Mouse (Mus musculus): ENCODE measurements around the gene Msi2. TPM values are rescaled to one million over a fixed set of nuclear protein-coding genes. Genes with fewer than 3 reads are reported as not detected.
A peak's percentile ranks its signal among the peaks of the same experiment; 100 is the strongest.

The Msi2 gene
- total RNA-seq, 4 experiments from 2014 or later = 129 to 155 (median 139) TPM

- DNase-seq (ENCODE audit: low spot score in 2 of 2) = no peak
These were observed 269.1 kb downstream of the Msi2 start for GRCm38 (mm10) chr11:88449180-88449579.

- DNase-seq (ENCODE audit: low spot score in 2 of 2) = no peak
These were observed 269.7 kb downstream of the Msi2 start for GRCm38 (mm10) chr11:88448571-88448970.

GRCm38 (mm10) chr11:88447350-88447749, 271.0 kb downstream of the Msi2 start:
- DNase-seq (ENCODE audit: low spot score in 2 of 2) = no peak

GRCm38 (mm10) chr11:88443905-88444304, 274.4 kb downstream of the Msi2 start:
- DNase-seq (ENCODE audit: low spot score in 2 of 2) = no peak

- no peak for DNase-seq (ENCODE audit: low spot score in 2 of 2)
These were observed 275.0 kb downstream of the Msi2 start for GRCm38 (mm10) chr11:88443291-88443690.

- no peak for DNase-seq (ENCODE audit: low spot score in 2 of 2)
These were observed 276.2 kb downstream of the Msi2 start for GRCm38 (mm10) chr11:88441871-88442740.

GRCm38 (mm10) chr11:88438659-88439058, 279.7 kb downstream of the Msi2 start:
- no peak for DNase-seq (ENCODE audit: low spot score in 2 of 2)

- no peak for DNase-seq (ENCODE audit: low spot score in 2 of 2)
These were observed 281.7 kb downstream of the Msi2 start for GRCm38 (mm10) chr11:88436596-88436995.

GRCm38 (mm10) chr11:88435543-88435942, 282.8 kb downstream of the Msi2 start:
- DNase-seq (ENCODE audit: low spot score in 2 of 2) = no peak

GRCm38 (mm10) chr11:88431363-88432269, 286.7 kb downstream of the Msi2 start:
- DNase-seq (ENCODE audit: low spot score in 2 of 2) = no peak

- DNase-seq (ENCODE audit: low spot score in 2 of 2) = no peak
These were observed 288.0 kb downstream of the Msi2 start for GRCm38 (mm10) chr11:88430292-88430691.

- DNase-seq (ENCODE audit: low spot score in 2 of 2) = no peak
These were observed 288.6 kb downstream of the Msi2 start for GRCm38 (mm10) chr11:88429680-88430079.

GRCm38 (mm10) chr11:88425631-88426101, 292.6 kb downstream of the Msi2 start:
- DNase-seq (ENCODE audit: low spot score in 2 of 2) = no peak

- DNase-seq (ENCODE audit: low spot score in 2 of 2) = no peak
These were observed 294.1 kb downstream of the Msi2 start for GRCm38 (mm10) chr11:88424034-88424767.

- no peak for DNase-seq (ENCODE audit: low spot score in 2 of 2)
These were observed 297.2 kb downstream of the Msi2 start for GRCm38 (mm10) chr11:88421057-88421578.

- DNase-seq (ENCODE audit: low spot score in 2 of 2) = no peak
These were observed 298.5 kb downstream of the Msi2 start for GRCm38 (mm10) chr11:88419657-88420366.

- DNase-seq (ENCODE audit: low spot score in 2 of 2) = no peak
These were observed 299.2 kb downstream of the Msi2 start for GRCm38 (mm10) chr11:88419064-88419463.

GRCm38 (mm10) chr11:88414157-88414870, 304.0 kb downstream of the Msi2 start:
- no peak for DNase-seq (ENCODE audit: low spot score in 2 of 2)

GRCm38 (mm10) chr11:88412423-88413094, 305.8 kb downstream of the Msi2 start:
- DNase-seq (ENCODE audit: low spot score in 2 of 2) = peak in 1 of 2 experiments; percentile 19

Measured in left cerebral cortex, adult 8-10 months (tissue).